Mouse (Mus musculus) heart, adult 2 months (tissue): ENCODE data around the gene Serpinb6a. TPM values are rescaled to one million over a fixed set of nuclear protein-coding genes. Genes with fewer than 3 reads are reported as not detected.
A peak's percentile ranks its signal among the peaks of the same experiment; 100 is the strongest.

Experiments used
- DNase-seq, 2 experiments: peaks; one replicate each; pipeline ENCODE4 v3.0.0; 2021
- H3K27ac ChIP-seq: fragments of 200-600 bp; 2 replicates; pipeline ENCODE4 v1.8.1; 2022
- H3K27me3 ChIP-seq: fragments of 200-500 bp; 2 replicates; pipeline ENCODE4 v1.6.1; 2012; ENCODE audit warnings: mild to moderate bottlenecking, low read length, inconsistent platforms, mixed read lengths; ENCODE audit not compliant: control insufficient read depth, insufficient read depth
- H3K36me3 ChIP-seq: fragments of 200-500 bp; 2 replicates; pipeline ENCODE4 v1.6.1; 2012; ENCODE audit warnings: low read length, inconsistent platforms; ENCODE audit not compliant: control insufficient read depth, insufficient read depth
- H3K4me1 ChIP-seq: fragments of 200-500 bp; 2 replicates; pipeline ENCODE4 v1.6.1; 2011; ENCODE audit warnings: low read length; ENCODE audit not compliant: control insufficient read depth, insufficient read depth
- H3K4me3 ChIP-seq: fragments of 200-600 bp; 2 replicates; pipeline ENCODE4 v1.8.1; 2022
- H3K79me2 ChIP-seq: fragments of 200-500 bp; replicated peaks from 2 replicates; pipeline ENCODE4 v1.6.1; 2012; ENCODE audit warnings: mild to moderate bottlenecking, inconsistent platforms, low read length, moderate library complexity, mixed read lengths; ENCODE audit not compliant: control insufficient read depth, insufficient read depth
- H3K9ac ChIP-seq: fragments of 200-500 bp; 2 replicates; pipeline ENCODE4 v1.6.1; 2012; ENCODE audit warnings: low read depth, mild to moderate bottlenecking, control low read depth, inconsistent platforms, low read length, mixed read lengths
- CTCF ChIP-seq: fragments of 200-600 bp; IDR thresholded peaks from 2 replicates; pipeline ENCODE4 v1.8.1; 2022; ENCODE audit warnings: antibody characterized with exemption, mild to moderate bottlenecking, moderate library complexity
- EP300 ChIP-seq: fragments of 200-500 bp; IDR thresholded peaks from 2 replicates; pipeline ENCODE4 v1.6.1; 2011; ENCODE audit warnings: low read depth, low read length, control low read depth; ENCODE audit not compliant: insufficient read depth
- POLR2A ChIP-seq: fragments of 200-500 bp; IDR thresholded peaks from 2 replicates; pipeline ENCODE4 v1.6.1; 2011; ENCODE audit warnings: mild to moderate bottlenecking, low read depth, low read length, control low read depth; ENCODE audit not compliant: insufficient read depth
- WGBS: fragments of 180-500 bp; shearing (Covaris S2); methylation state at CpG from one replicate; pipeline ENCODE4 v1.1.7; 2018; 5-methylcytosine and 5-hydroxymethylcytosine counted together
- intact Hi-C: fragments of 180-260 bp; cut with DNase I; formaldehyde crosslinking; loops from one replicate; pipeline ENCODE4 v1.15.1; 2025
- polyA plus RNA-seq: library from polyadenylated mRNA; depleted of rRNA; stranded (reverse); fragments of >200 nt; gene quantifications from 2 replicates; pipeline ENCODE4 v1.2.3, GENCODE M21; 2012
- total RNA-seq, 2 experiments: library from RNA; stranded (reverse); gene quantifications; 2 replicates each; pipeline ENCODE4 v1.2.3; 2021

Gene Serpinb6a
- total and polyA plus RNA-seq, 3 experiments, result 51.2 to 111 (median 104) TPM

GRCm38 (mm10) chr13:34037172-34038055, 34.8 kb upstream of the Serpinb6a start, which contains the start of gene Bphl:
Bphl (plus strand) TSS chr13:34037597.
- TF ChIP-seq CTCF (no peak), EP300 (no peak), POLR2A (peak; percentile 86)
- H3K4me3 ChIP-seq, result peak within 1 kb of the TSS; percentile 83
- H3K36me3 ChIP-seq, result no peaks in the 10 kb centered on the region
- no peaks in the 10 kb centered on the region for H3K27me3 ChIP-seq
- peak; percentile 91 to 94 for DNase-seq
- under 1% methylated on average over 37 of the region's 37 CpGs for WGBS
- H3K79me2 ChIP-seq, result no peaks in the 10 kb centered on the region; the same call in 1 of the 2 replicates
- peak within 1 kb of the TSS; percentile 99 for H3K9ac ChIP-seq
- intact Hi-C loops, result no loop called here
- peaks cover 5% of the 10 kb centered on the region for H3K4me1 ChIP-seq
- peak within 1 kb of the TSS; percentile 89 for H3K27ac ChIP-seq

GRCm38 (mm10) chr13:34036726-34037125, 34.1 kb upstream of the Serpinb6a start:
- Histone ChIP-seq H3K79me2 (no peaks in the 10 kb centered on the region; the same call in 1 of the 2 replicates), H3K27me3 (no peaks in the 10 kb centered on the region), H3K4me1 (peaks cover 5% of the 10 kb centered on the region), H3K4me3 (no peak overlapping the region), H3K9ac (no peak overlapping the region), H3K27ac (peak overlapping the region; percentile 89; the same call in 1 of the 2 replicates), H3K36me3 (no peaks in the 10 kb centered on the region)
- TF ChIP-seq CTCF (no peak), EP300 (no peak), POLR2A (no peak)
- 74% methylated on average over 5 of the region's 5 CpGs for WGBS
- DNase-seq, result no peak
- intact Hi-C loops, result no loop called here

GRCm38 (mm10) chr13:34035424-34035823, 32.8 kb upstream of the Serpinb6a start:
- H3K4me3 ChIP-seq, result no peak overlapping the region
- TF ChIP-seq CTCF (no peak), EP300 (no peak), POLR2A (no peak)
- H3K36me3 ChIP-seq, result 0 out of 2 replicates have a peak, but pooled peaks cover 1% of the 10 kb centered on the region
- H3K4me1 ChIP-seq, result peaks cover 5% of the 10 kb centered on the region
- H3K27ac ChIP-seq, result no peak overlapping the region
- no peak overlapping the region for H3K9ac ChIP-seq
- no peak for DNase-seq
- intact Hi-C loops, result no loop called here
- 73% methylated on average over 3 of the region's 3 CpGs for WGBS
- no peaks in the 10 kb centered on the region for H3K27me3 ChIP-seq
- no peaks in the 10 kb centered on the region; the same call in 1 of the 2 replicates for H3K79me2 ChIP-seq

- Histone ChIP-seq H3K27ac (no peak overlapping the region), H3K9ac (no peak overlapping the region), H3K79me2 (no peaks in the 10 kb centered on the region), H3K36me3 (peaks cover 5% of the 10 kb centered on the region; the same call in 1 of the 2 replicates), H3K4me3 (no peak overlapping the region), H3K27me3 (no peaks in the 10 kb centered on the region), H3K4me1 (peaks cover under 1% of the 10 kb centered on the region)
- DNase-seq, result no peak
- intact Hi-C loops, result no loop called here
- 67% methylated on average over 2 of the region's 2 CpGs for WGBS
- TF ChIP-seq CTCF (no peak), EP300 (no peak), POLR2A (no peak)
These were observed 29.4 kb upstream of the Serpinb6a start for GRCm38 (mm10) chr13:34032041-34032440.

- intact Hi-C loops, result no loop called here
- H3K27ac ChIP-seq, result no peak overlapping the region
- no peak overlapping the region for H3K9ac ChIP-seq
- H3K36me3 ChIP-seq, result peaks cover 2% of the 10 kb centered on the region; the same call in 1 of the 2 replicates
- no peaks in the 10 kb centered on the region for H3K4me1 ChIP-seq
- H3K79me2 ChIP-seq, result no peaks in the 10 kb centered on the region
- WGBS, result 77% methylated on average over 2 of the region's 2 CpGs
- no peaks in the 10 kb centered on the region for H3K27me3 ChIP-seq
- no peak overlapping the region for H3K4me3 ChIP-seq
- DNase-seq, result no peak
- no peak for TF ChIP-seq CTCF
- TF ChIP-seq POLR2A, result no peak
- no peak for TF ChIP-seq EP300
These were observed 19.4 kb upstream of the Serpinb6a start for GRCm38 (mm10) chr13:34021998-34022397.

GRCm38 (mm10) chr13:34018521-34018920, 15.9 kb upstream of the Serpinb6a start:
- H3K79me2 ChIP-seq, result no peaks in the 10 kb centered on the region
- no peak overlapping the region for H3K9ac ChIP-seq
- DNase-seq, result no peak
- no peak for TF ChIP-seq CTCF
- TF ChIP-seq EP300, result no peak
- no peak for TF ChIP-seq POLR2A
- no peaks in the 10 kb centered on the region for H3K4me1 ChIP-seq
- 73% methylated on average over 1 of the region's 1 CpGs for WGBS
- H3K27ac ChIP-seq, result no peak overlapping the region
- H3K27me3 ChIP-seq, result no peaks in the 10 kb centered on the region
- peaks cover 9% of the 10 kb centered on the region for H3K36me3 ChIP-seq
- H3K4me3 ChIP-seq, result no peak overlapping the region
- intact Hi-C loops, result no loop called here
